Mouse (Mus musculus) MEL (cell line): ENCODE results near the gene Cyb5b. TPM values are rescaled to one million over a fixed set of nuclear protein-coding genes. Genes with fewer than 3 reads are reported as not detected.

ENCODE experiments used
- DNase-seq: peaks from one replicate; pipeline ENCODE4 v3.0.0; 2011; ENCODE audit warnings: low read depth, low spot score
- H3K27ac ChIP-seq: 2 replicates; pipeline ENCODE4 v1.5.1; 2012; ENCODE audit warnings: low read depth, mild to moderate bottlenecking, control low read depth, low read length, moderate library complexity; ENCODE audit not compliant: control insufficient read depth
- H3K27me3 ChIP-seq, 2 experiments: fragments of 150-350 bp in 1 of 2; sonication (generic) in 1 of 2; 2 replicates each; pipeline ENCODE4 v1.6.1; 2012; ENCODE audit warnings: low read length in 2 of 2, mild to moderate bottlenecking in 2 of 2, improper control_type of control experiment in 1 of 2, moderate library complexity in 1 of 2; ENCODE audit not compliant: insufficient read depth in 2 of 2, control insufficient read depth in 1 of 2
- H3K36me3 ChIP-seq, 2 experiments: 2 replicates each; pipeline ENCODE4 v1.6.1; 2012 to 2014; ENCODE audit warnings: low read length in 2 of 2, improper control_type of control experiment in 1 of 2, inconsistent platforms in 1 of 2, mild to moderate bottlenecking in 1 of 2; ENCODE audit not compliant: insufficient read depth in 2 of 2, control insufficient read depth in 1 of 2
- H3K4me1 ChIP-seq, 2 experiments: fragments of 150-350 bp in 1 of 2; sonication (generic) in 1 of 2; 2 replicates each; pipeline ENCODE4 v1.6.1; 2012; ENCODE audit warnings: low read length in 2 of 2, improper control_type of control experiment in 1 of 2, mild to moderate bottlenecking in 1 of 2; ENCODE audit not compliant: insufficient read depth in 2 of 2, control insufficient read depth in 1 of 2
- H3K4me3 ChIP-seq, 2 experiments: fragments of 150-350 bp in 1 of 2; sonication (generic) in 1 of 2; 2 replicates each; pipeline ENCODE4 v1.5.1; 2012; ENCODE audit warnings: low read depth in 2 of 2, low read length in 2 of 2, mild to moderate bottlenecking in 2 of 2, moderate library complexity in 2 of 2, control low read depth in 1 of 2, improper control_type of control experiment in 1 of 2; ENCODE audit not compliant: control insufficient read depth in 1 of 2, insufficient read depth in 1 of 2
- H3K79me2 ChIP-seq: 2 replicates; pipeline ENCODE4 v1.6.1; 2012; ENCODE audit warnings: mild to moderate bottlenecking, low read length, moderate library complexity; ENCODE audit not compliant: control insufficient read depth, poor library complexity, insufficient read depth
- H3K9ac ChIP-seq: 2 replicates; pipeline ENCODE4 v1.6.1; 2012; ENCODE audit warnings: low read depth, mild to moderate bottlenecking, control low read depth, low read length, moderate library complexity; ENCODE audit not compliant: control insufficient read depth, poor library complexity, severe bottlenecking
- H3K9me3 ChIP-seq: fragments of 150-350 bp; sonication (generic); replicated peaks from 2 replicates; pipeline ENCODE4 v1.6.1; 2012; ENCODE audit warnings: mild to moderate bottlenecking, low read length, improper control_type of control experiment, moderate library complexity; ENCODE audit not compliant: insufficient read depth
- CTCF ChIP-seq, 3 experiments: IDR thresholded peaks in 2 of 3; conservative IDR thresholded peaks in 1 of 3; 2 replicates each; pipeline ENCODE4 v1.5.1; 2011 to 2012; ENCODE audit warnings: low read length in 3 of 3, low read depth in 2 of 3, mild to moderate bottlenecking in 2 of 3, improper control_type of control experiment in 1 of 3, inconsistent platforms in 1 of 3, mixed read lengths in 1 of 3, moderate library complexity in 1 of 3; ENCODE audit not compliant: control insufficient read depth in 1 of 3, insufficient read depth in 1 of 3, poor library complexity in 1 of 3, severe bottlenecking in 1 of 3
- ETS1 ChIP-seq: IDR thresholded peaks from 2 replicates; pipeline ENCODE4 v1.6.1; 2012; ENCODE audit warnings: low read depth, mild to moderate bottlenecking, inconsistent platforms, low read length, improper control_type of control experiment, moderate library complexity
- GABPA ChIP-seq: IDR thresholded peaks from 2 replicates; pipeline ENCODE4 v1.6.1; 2012; ENCODE audit warnings: low read depth, mild to moderate bottlenecking, inconsistent platforms, low read length, improper control_type of control experiment, moderate library complexity
- GATA1 ChIP-seq: IDR thresholded peaks from 2 replicates; pipeline ENCODE4 v1.6.1; 2011; ENCODE audit warnings: low read depth, low read length, improper control_type of control experiment
- MAX ChIP-seq: IDR thresholded peaks from 2 replicates; pipeline ENCODE4 v1.6.1; 2011; ENCODE audit warnings: low read length, improper control_type of control experiment
- MEF2A ChIP-seq: IDR thresholded peaks from 2 replicates; pipeline ENCODE4 v1.6.1; 2014; ENCODE audit warnings: low read depth, mild to moderate bottlenecking, inconsistent platforms, low read length, improper control_type of control experiment; ENCODE audit not compliant: poor library complexity, insufficient replicate concordance, severe bottlenecking; ENCODE audit errors: extremely low read depth
- MYB ChIP-seq: IDR thresholded peaks from 2 replicates; pipeline ENCODE4 v1.6.1; 2011; ENCODE audit warnings: mild to moderate bottlenecking, low read depth, low read length, improper control_type of control experiment
- RAD21 ChIP-seq: IDR thresholded peaks from 2 replicates; pipeline ENCODE4 v1.6.1; 2011; ENCODE audit warnings: mild to moderate bottlenecking, low read depth, low read length, improper control_type of control experiment
- TAL1 ChIP-seq: IDR thresholded peaks from 2 replicates; pipeline ENCODE4 v1.6.1; 2012; ENCODE audit warnings: mild to moderate bottlenecking, inconsistent platforms, low read length, moderate library complexity, mixed read lengths
- ZKSCAN1 ChIP-seq: IDR thresholded peaks from 2 replicates; pipeline ENCODE4 v1.6.1; 2012; ENCODE audit warnings: low read depth, mild to moderate bottlenecking, inconsistent platforms, low read length, improper control_type of control experiment, moderate library complexity
- polyA plus RNA-seq, 2 experiments: library from polyadenylated mRNA; stranded (reverse) in 1 of 2; unstranded in 1 of 2; fragments of >175 nt in 1 of 2; fragments of >200 nt in 1 of 2; gene quantifications; 2 replicates each; pipeline versions ENCODE4 v1.2.1 to v1.2.4; 2012; ENCODE audit warnings: low replicate concordance in 2 of 2, low read depth in 1 of 2; ENCODE audit not compliant: insufficient read length in 2 of 2, insufficient read depth in 1 of 2, missing spikeins in 1 of 2
- total RNA-seq: library from RNA; depleted of rRNA; stranded (reverse); fragments of 300-350 nt; gene quantifications from 2 replicates; pipeline ENCODE4 v1.2.3, GENCODE M21; 2012

The Cyb5b gene
- total and polyA plus RNA-seq, 3 experiments, result 67.9 to 79.1 (median 69.4) TPM

GRCm38 (mm10) chr8:107124343-107124742 lies 26.1 kb upstream of the Cyb5b start:
- H3K9ac ChIP-seq, result no peak overlapping the region

DNA sequence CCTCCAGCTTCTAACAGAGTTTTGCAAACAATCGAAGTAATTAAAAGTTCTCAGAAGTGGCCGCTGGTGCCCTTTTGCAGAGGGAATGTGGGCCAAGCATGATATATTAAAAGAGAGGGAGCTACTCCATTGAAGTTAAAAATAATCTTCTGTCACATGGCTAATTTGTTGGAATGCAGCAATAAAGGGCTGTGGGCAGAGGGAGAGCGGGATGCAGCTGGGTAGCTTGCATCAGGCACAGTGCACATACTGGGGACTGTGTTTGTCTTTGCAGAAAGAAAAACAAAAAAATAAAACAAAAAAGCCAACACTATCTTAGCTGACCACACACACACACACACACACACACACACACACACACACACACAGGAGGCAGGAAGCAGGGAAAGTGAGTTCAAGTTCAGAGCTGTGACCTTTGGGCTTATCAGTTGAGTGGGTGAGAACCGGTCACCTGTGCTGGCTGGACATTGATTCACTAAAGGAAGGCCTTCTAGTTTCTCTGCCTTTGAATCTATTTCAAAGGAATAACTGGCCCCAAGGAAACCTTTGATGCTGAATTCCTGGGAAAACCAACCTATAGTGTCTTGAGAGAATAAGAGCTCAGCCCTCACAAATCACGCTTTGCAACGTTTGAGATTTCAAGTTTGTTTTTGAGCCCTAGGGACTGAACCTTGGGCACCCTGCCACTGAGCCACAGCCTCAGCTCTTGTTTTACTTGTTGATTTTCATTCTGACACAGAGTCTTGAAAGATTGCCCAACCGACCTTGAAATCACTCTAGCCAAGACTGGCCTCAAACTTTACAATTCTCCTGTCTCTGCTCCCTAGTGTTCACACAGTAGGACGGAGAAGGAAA lies 21.0 kb upstream of the Cyb5b start:
- Histone ChIP-seq H3K36me3 (no peaks in the 10 kb centered on the region), H3K4me1 (no peaks in the 10 kb centered on the region), H3K9ac (no peak overlapping the region), H3K27ac (no peak overlapping the region), H3K9me3 (no peaks in the 10 kb centered on the region), H3K27me3 (peaks cover 0 to 3% of the 10 kb centered on the region in 2 experiments; a peak in 2 of 4 replicates), H3K4me3 (no peak overlapping the region), H3K79me2 (no peaks in the 10 kb centered on the region)
- TF ChIP-seq RAD21 (no peak), MAX (no peak), CTCF (IDR thresholded peaks at IDR 0.05 in 2 of 3, conservative IDR thresholded peaks at IDR 0.05 in 1 of 3; ENCODE audit: control insufficient read depth in 1 of 3, insufficient read depth in 1 of 3, low read depth in 2 of 3, low read length in 3 of 3, poor library complexity in 1 of 3, severe bottlenecking in 1 of 3) (no peak)
- DNase-seq, result no peak

More at GRCm38 (mm10) chr8:107124343-107124742, 26.1 kb upstream of the Cyb5b start:
- Histone ChIP-seq H3K27ac (no peak overlapping the region), H3K36me3 (no peaks in the 10 kb centered on the region), H3K27me3 (no peaks in the 10 kb centered on the region), H3K4me3 (no peak overlapping the region), H3K4me1 (no peaks in the 10 kb centered on the region), H3K79me2 (no peaks in the 10 kb centered on the region), H3K9me3 (no peaks in the 10 kb centered on the region)
- TF ChIP-seq ZKSCAN1, result peak; percentile 58; the same call in 1 of the 2 replicates
- no peak for TF ChIP-seq MEF2A
- TF ChIP-seq MYB, result no peak
- no peak for TF ChIP-seq RAD21
- no peak for TF ChIP-seq TAL1
- no peak for DNase-seq

DNA sequence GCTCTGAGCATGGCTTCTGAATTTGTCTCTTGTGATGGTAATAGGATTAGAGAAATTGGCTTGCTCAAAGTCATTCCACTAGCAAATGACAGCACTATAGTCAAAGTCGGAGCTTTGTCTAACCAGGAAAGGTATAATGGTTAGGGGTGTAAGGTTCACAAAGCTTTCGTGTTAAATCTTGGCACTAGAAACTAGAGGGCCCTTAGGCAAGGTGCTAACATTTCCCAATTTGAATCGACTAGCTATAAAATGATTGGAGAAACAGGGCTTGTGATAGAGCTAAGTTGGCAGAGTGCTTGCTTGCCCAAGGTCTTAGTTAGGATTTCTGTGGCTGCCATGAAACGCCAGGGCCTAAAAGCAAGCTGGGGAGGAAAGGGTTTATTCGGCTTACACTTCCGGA lies 20.4 kb upstream of the Cyb5b start:
- no peak for DNase-seq
- no peak overlapping the region for H3K27ac ChIP-seq
- no peak overlapping the region for H3K4me3 ChIP-seq
- TF ChIP-seq GABPA (no peak), ETS1 (no peak), GATA1 (no peak)
- H3K79me2 ChIP-seq, result no peaks in the 10 kb centered on the region
- no peaks in the 10 kb centered on the region for H3K9me3 ChIP-seq
- H3K4me1 ChIP-seq, result no peaks in the 10 kb centered on the region
- no peak overlapping the region for H3K9ac ChIP-seq
- peaks cover 0 to 3% of the 10 kb centered on the region in 2 experiments; a peak in 2 of 4 replicates for H3K27me3 ChIP-seq
- H3K36me3 ChIP-seq, result no peaks in the 10 kb centered on the region
